Mouse (Mus musculus): Measurements from ENCODE around the gene Cox6b2. TPM values are rescaled to one million over a fixed set of nuclear protein-coding genes. Genes with fewer than 3 reads are reported as not detected.

The Cox6b2 gene
- polyA plus RNA-seq, 1 experiment from 2014 or later: 33.4 TPM

DNA sequence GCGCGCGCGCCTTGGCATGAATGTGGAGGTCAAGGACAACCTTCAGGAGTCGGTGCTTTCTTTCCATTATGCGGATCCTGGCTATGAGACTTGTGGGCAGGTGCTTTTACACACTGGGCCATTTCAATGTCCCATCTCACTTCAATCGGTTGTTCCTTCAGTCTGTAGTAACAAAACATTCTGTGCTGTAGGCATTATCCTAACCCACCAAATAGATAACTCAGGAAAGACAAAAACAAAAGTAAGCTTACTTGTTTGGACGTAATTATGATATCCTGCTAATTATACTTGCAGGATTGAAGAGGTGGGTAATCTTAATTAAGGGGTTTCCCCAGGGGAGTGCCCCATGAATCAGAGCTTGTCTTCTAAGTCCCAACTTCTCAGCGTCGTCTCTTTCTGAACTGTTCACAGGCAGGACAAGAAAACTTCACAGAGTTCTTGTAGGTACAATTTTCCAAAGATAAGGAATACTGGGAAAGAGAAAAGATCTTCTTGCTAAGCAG lies 13.8 kb downstream of the Cox6b2 start:
- no peaks in the 10 kb centered on the region for H3K9me3 ChIP-seq
- peaks cover 31% of the 10 kb centered on the region for H3K4me1 ChIP-seq
- peak overlapping the region; percentile 71; the same call in 1 of the 2 replicates for H3K4me3 ChIP-seq
- no peaks in the 10 kb centered on the region for H3K27me3 ChIP-seq (replicated peaks)
- H3K36me3 ChIP-seq: peaks cover 8% of the 10 kb centered on the region; the same call in 1 of the 2 replicates
- peak overlapping the region; percentile 37; the same call in 1 of the 2 replicates for H3K27ac ChIP-seq
- H3K9ac ChIP-seq: no peak overlapping the region
- no peak; the same call in 1 of the 2 replicates for ATAC-seq (ENCODE audit: low FRiP score, low read depth)
- 48% methylated on average over 10 of the region's 10 CpGs for WGBS
- peak overlapping the region; percentile 86 for H3K4me2 ChIP-seq (replicated peaks)

DNA sequence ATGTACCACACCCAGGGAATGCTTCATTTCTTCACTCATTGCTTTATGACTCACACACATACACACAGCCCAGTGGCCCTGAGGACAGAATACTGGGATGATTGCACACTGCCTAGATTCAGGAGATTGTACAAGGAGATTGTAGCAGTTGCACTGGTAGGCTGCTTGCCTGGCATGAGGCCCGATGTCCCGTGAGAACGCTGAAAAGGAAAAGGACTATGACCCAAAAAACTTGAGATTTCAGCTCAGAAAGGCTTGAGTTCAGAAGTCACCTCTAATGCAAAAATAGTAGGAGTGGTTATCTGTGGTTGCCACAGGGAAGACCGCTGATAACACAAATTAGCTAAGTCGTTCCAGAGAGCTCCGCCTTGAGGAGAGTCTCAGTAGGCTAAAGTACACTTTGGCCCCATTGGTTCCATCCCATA lies 19.9 kb downstream of the Cox6b2 start:
- no peak overlapping the region for H3K9ac ChIP-seq
- no peaks in the 10 kb centered on the region for H3K4me1 ChIP-seq
- H3K9me3 ChIP-seq: no peaks in the 10 kb centered on the region
- H3K4me3 ChIP-seq: no peak overlapping the region
- H3K27me3 ChIP-seq (replicated peaks): no peaks in the 10 kb centered on the region; the same call in 1 of the 2 replicates
- no peak overlapping the region for H3K4me2 ChIP-seq (replicated peaks)
- WGBS: 74% methylated on average over 6 of the region's 6 CpGs
- no peaks in the 10 kb centered on the region for H3K36me3 ChIP-seq
- no peak overlapping the region for H3K27ac ChIP-seq
- ATAC-seq (ENCODE audit: low FRiP score, low read depth): no peak

DNA sequence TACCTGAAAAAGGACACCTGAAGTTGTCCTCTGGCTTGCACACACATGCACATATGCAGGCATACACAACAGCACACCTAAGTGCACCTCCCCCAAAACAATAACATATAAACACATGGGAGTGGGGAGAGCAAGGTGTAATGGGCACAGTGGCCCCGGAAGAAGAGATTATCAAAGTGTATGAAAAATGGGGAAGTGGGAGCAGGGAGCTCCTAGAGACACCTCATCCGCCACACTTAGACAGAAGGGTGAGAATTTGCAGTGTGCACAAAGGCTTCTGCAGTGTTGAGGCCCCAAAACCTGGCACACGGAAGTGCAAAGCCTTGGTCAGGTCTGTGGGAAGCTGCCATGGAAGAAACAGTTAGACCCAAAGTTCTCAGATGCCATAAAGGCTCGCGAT lies 21.8 kb downstream of the Cox6b2 start:
- no peak overlapping the region for H3K9ac ChIP-seq
- H3K4me3 ChIP-seq: no peak overlapping the region
- 83% methylated on average over 5 of the region's 5 CpGs for WGBS
- no peaks in the 10 kb centered on the region for H3K9me3 ChIP-seq
- H3K4me1 ChIP-seq: no peaks in the 10 kb centered on the region
- H3K4me2 ChIP-seq (replicated peaks): no peak overlapping the region
- H3K36me3 ChIP-seq: no peaks in the 10 kb centered on the region
- no peaks in the 10 kb centered on the region; the same call in 1 of the 2 replicates for H3K27me3 ChIP-seq (replicated peaks)
- no peak overlapping the region for H3K27ac ChIP-seq
- no peak for ATAC-seq (ENCODE audit: low FRiP score, low read depth)

DNA sequence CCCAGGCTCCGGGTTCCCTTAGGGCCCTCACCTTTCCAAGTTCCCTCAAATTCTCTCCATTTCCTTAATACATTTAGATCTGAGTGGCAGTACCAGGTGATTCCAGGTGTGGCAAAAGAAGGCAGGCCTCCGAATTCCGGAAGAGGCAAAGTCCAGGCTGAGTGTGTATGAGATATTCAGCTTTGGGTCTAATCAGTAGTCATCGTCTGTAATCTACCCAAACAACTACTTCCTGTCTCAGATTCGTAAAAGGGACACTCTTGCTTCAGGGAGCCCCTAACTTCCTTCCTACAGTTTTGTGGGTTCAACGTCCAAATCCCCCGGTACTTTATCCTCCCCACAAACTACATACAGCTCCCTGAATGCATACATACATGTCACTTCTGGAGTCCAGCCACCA lies 27.7 kb downstream of the Cox6b2 start, which contains the start of gene Tmem150b:
Tmem150b (minus strand) TSS at position 81 of the 400 bp plus-strand sequence.
- 88% methylated on average over 7 of the region's 7 CpGs for WGBS
- no peak within 1 kb of the TSS for H3K9ac ChIP-seq
- no peak within 1 kb of the TSS for H3K4me3 ChIP-seq
- 0 out of 2 replicates have a peak within 1 kb of the TSS, but pooled peaks have one; percentile 47 for H3K4me2 ChIP-seq (replicated peaks)
- no peaks in the 10 kb centered on the region for H3K36me3 ChIP-seq
- no peak for ATAC-seq (ENCODE audit: low FRiP score, low read depth)
- H3K9me3 ChIP-seq: no peaks in the 10 kb centered on the region
- H3K4me1 ChIP-seq: no peaks in the 10 kb centered on the region
- no peak within 1 kb of the TSS for H3K27ac ChIP-seq
- H3K27me3 ChIP-seq (replicated peaks): no peaks in the 10 kb centered on the region

GRCm38 (mm10) chr7:4724359-4724758 lies 28.5 kb downstream of the Cox6b2 start:
- no peaks in the 10 kb centered on the region for H3K36me3 ChIP-seq
- H3K27ac ChIP-seq: no peak overlapping the region
- no peak overlapping the region for H3K4me2 ChIP-seq (replicated peaks)
- 85% methylated on average over 3 of the region's 3 CpGs for WGBS
- H3K9ac ChIP-seq: no peak overlapping the region
- H3K4me3 ChIP-seq: no peak overlapping the region
- no peaks in the 10 kb centered on the region for H3K4me1 ChIP-seq
- ATAC-seq (ENCODE audit: low FRiP score, low read depth): no peak
- H3K9me3 ChIP-seq: no peaks in the 10 kb centered on the region
- no peaks in the 10 kb centered on the region for H3K27me3 ChIP-seq (replicated peaks)

GRCm38 (mm10) chr7:4723508-4723907 lies 29.4 kb downstream of the Cox6b2 start:
- ATAC-seq (ENCODE audit: low FRiP score, low read depth): 0 out of 2 replicates have a peak, but pooled peaks have one; percentile 50

DNA sequence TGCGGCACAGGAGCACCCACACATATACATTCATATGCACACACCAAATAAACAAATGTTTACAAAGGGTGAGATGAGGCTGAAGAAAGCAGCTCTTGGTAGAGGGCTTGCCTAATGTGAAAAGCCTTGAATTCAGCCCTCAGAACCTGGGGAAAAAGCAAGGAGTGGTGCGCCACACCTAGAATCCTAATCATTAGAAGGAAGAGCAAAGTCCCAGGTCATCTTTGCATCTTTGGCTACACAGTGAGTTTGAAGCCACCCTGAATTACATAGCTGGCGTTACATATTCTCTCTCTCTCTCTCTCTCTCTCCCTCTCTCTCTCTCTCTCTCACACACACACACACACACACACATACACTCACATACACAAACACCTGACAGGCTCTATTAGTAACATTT lies 33.6 kb downstream of the Cox6b2 start:
- no peak overlapping the region for H3K4me3 ChIP-seq
- H3K27ac ChIP-seq: no peak overlapping the region
- no peak for ATAC-seq (ENCODE audit: low FRiP score, low read depth)
- H3K27me3 ChIP-seq (replicated peaks): no peaks in the 10 kb centered on the region
- peaks cover 30% of the 10 kb centered on the region for H3K36me3 ChIP-seq
- H3K9ac ChIP-seq: no peak overlapping the region
- H3K4me2 ChIP-seq (replicated peaks): no peak overlapping the region
- no peaks in the 10 kb centered on the region for H3K4me1 ChIP-seq
- WGBS: 91% methylated on average over 3 of the region's 3 CpGs
- H3K9me3 ChIP-seq: no peaks in the 10 kb centered on the region

More at GRCm38 (mm10) chr7:4723508-4723907, 29.4 kb downstream of the Cox6b2 start:
- no peaks in the 10 kb centered on the region for H3K4me1 ChIP-seq
- H3K4me3 ChIP-seq: no peak overlapping the region
- H3K27ac ChIP-seq: no peak overlapping the region
- no peaks in the 10 kb centered on the region for H3K36me3 ChIP-seq
- no peaks in the 10 kb centered on the region for H3K27me3 ChIP-seq (replicated peaks)
- H3K4me2 ChIP-seq (replicated peaks): peak overlapping the region; percentile 47
- WGBS: 40% methylated on average over 12 of the region's 12 CpGs
- 0 out of 2 replicates have a peak overlapping the region, but pooled peaks have one; percentile 3 for H3K9ac ChIP-seq
- H3K9me3 ChIP-seq: no peaks in the 10 kb centered on the region

DNA sequence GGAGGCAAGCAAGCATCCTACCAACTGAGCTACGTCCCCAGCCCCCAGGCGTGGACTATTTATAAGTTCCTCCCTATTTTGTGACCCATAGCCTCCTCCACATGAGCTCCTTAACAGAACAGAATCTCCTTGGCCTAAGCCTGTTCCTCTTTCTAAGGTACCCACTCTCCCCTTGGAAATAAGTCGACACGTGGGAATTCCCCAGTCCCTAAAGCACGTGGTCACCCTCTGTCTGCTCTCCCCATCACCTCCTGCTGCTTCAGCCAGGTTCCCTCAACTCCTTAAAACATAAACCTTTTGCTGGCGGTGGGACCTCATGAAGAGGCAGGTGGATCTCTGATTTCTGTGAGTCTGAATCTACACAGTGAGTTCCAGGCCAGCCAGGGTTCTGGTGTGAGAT lies 35.9 kb downstream of the Cox6b2 start:
- no peak for ATAC-seq (ENCODE audit: low FRiP score, low read depth)

DNA sequence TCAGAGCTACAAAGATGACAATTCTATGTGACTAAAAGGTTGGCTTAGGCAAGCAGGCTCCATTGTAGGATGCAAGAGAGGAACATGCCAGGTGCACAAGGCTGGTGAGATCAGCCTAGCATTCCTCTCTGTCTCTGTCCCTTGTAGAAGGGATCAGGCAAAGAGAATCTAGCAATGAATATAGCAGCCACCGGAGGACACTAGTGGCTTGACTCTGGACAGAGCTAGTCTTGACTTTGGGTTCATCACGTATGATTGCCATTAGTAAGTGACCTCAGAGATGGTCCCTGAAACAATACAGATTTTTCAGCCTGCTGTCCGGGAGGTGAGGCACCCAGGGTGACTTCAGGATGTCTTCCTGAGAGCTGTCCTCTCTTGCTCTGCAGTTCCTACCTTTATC lies 40.3 kb downstream of the Cox6b2 start:
- H3K27me3 ChIP-seq (replicated peaks): no peaks in the 10 kb centered on the region
- peaks cover 91% of the 10 kb centered on the region for H3K36me3 ChIP-seq
- 89% methylated on average over 3 of the region's 3 CpGs for WGBS
- no peak for ATAC-seq (ENCODE audit: low FRiP score, low read depth)
- H3K9me3 ChIP-seq: no peaks in the 10 kb centered on the region
- no peak overlapping the region for H3K9ac ChIP-seq
- H3K4me2 ChIP-seq (replicated peaks): no peak overlapping the region
- no peaks in the 10 kb centered on the region for H3K4me1 ChIP-seq
- H3K4me3 ChIP-seq: no peak overlapping the region
- H3K27ac ChIP-seq: no peak overlapping the region

More for the DNA sequence above, 35.9 kb downstream of the Cox6b2 start:
- Histone ChIP-seq H3K36me3 (peaks cover 53% of the 10 kb centered on the region), H3K27ac (no peak overlapping the region), H3K4me2 (replicated peaks) (no peak overlapping the region), H3K27me3 (replicated peaks) (no peaks in the 10 kb centered on the region), H3K9ac (no peak overlapping the region), H3K4me1 (no peaks in the 10 kb centered on the region), H3K4me3 (no peak overlapping the region), H3K9me3 (no peaks in the 10 kb centered on the region)
- WGBS: 73% methylated on average over 6 of the region's 6 CpGs

- Histone ChIP-seq H3K36me3 (peaks cover 90% of the 10 kb centered on the region), H3K4me2 (replicated peaks) (no peak overlapping the region), H3K9me3 (no peaks in the 10 kb centered on the region), H3K27me3 (replicated peaks) (no peaks in the 10 kb centered on the region), H3K9ac (no peak overlapping the region), H3K4me1 (no peaks in the 10 kb centered on the region), H3K27ac (no peak overlapping the region), H3K4me3 (no peak overlapping the region)
- 0 out of 2 replicates have a peak, but pooled peaks have one; percentile 37 for ATAC-seq (ENCODE audit: low FRiP score, low read depth)
- 37% methylated on average over 18 of the region's 18 CpGs for WGBS
These were observed 47.8 kb downstream of the Cox6b2 start for GRCm38 (mm10) chr7:4705098-4705497.

- Histone ChIP-seq H3K4me2 (replicated peaks) (no peak overlapping the region), H3K27me3 (replicated peaks) (no peaks in the 10 kb centered on the region), H3K4me3 (no peak overlapping the region), H3K27ac (no peak overlapping the region), H3K4me1 (no peaks in the 10 kb centered on the region), H3K9ac (no peak overlapping the region), H3K36me3 (peaks cover 88% of the 10 kb centered on the region), H3K9me3 (no peaks in the 10 kb centered on the region)
- WGBS: 91% methylated on average over 7 of the region's 7 CpGs
- no peak for ATAC-seq (ENCODE audit: low FRiP score, low read depth)
These were observed 49.7 kb downstream of the Cox6b2 start for GRCm38 (mm10) chr7:4703195-4703594.

DNA sequence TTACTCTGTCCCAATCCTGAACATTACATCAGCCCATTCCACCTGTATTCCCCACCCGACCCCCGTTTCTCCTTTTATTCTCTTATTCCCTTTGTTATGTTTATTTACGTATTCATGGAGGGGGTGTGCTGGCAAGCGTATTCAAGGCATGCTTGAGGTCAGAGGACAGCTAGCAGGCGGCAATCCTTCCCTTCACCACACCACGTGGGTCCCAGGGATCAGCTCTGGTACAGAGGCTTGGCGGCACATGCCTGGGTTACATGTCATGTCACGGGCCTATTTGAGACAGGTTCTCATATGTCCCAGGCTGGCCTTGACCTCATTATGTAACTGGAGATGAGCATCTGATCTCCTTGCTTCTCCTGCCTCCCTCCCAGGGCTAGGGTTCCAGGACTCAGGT lies 50.6 kb downstream of the Cox6b2 start:
- Histone ChIP-seq H3K4me1 (no peaks in the 10 kb centered on the region), H3K27ac (no peak overlapping the region), H3K27me3 (replicated peaks) (no peaks in the 10 kb centered on the region), H3K4me3 (no peak overlapping the region), H3K9ac (no peak overlapping the region; the same call in 1 of the 2 replicates), H3K9me3 (no peaks in the 10 kb centered on the region), H3K36me3 (peaks cover 87% of the 10 kb centered on the region), H3K4me2 (replicated peaks) (no peak overlapping the region)
- ATAC-seq (ENCODE audit: low FRiP score, low read depth): no peak
- whole genome bisulfite sequencing: 54% methylated on average over 8 of the region's 8 CpGs
